Mouse (Mus musculus): Measurements from ENCODE around the gene Copa.

- TF ChIP-seq POLR2A (IDR thresholded peaks at IDR 0.05; ENCODE audit: borderline replicate concordance, extremely low read depth, low read depth, low read length) (no peak), CTCF (IDR thresholded peaks at IDR 0.05; ENCODE audit: insufficient read depth, low read length) (no peak)
Observed at GRCm38 (mm10) chr1:172046410-172046809, 35.9 kb upstream of the Copa start.
